Mouse (Mus musculus) neutrophil, adult 5-6 weeks (primary cell): Measurements from ENCODE around the gene Folr1. TPM values are rescaled to one million over a fixed set of nuclear protein-coding genes. Genes with fewer than 3 reads are reported as not detected.

Source experiments
- total RNA-seq: library from RNA; stranded (forward); fragments of 200-1000 nt; gene quantifications from 2 replicates; pipeline ENCODE4 v1.2.3, GENCODE M21; 2017

Folr1 gene
- total RNA-seq, 1 experiment from 2014 or later = 1.0 TPM

Other genes with a start within 250 kb of the Folr1 start
- gene Clpb, start 207.2 kb downstream of the Folr1 start, total RNA-seq = 7.7 and 9.2 TPM in 2 replicates
- not detected in 2 replicates for gene Phox2a, start 52.5 kb downstream of the Folr1 start, total RNA-seq
- gene Inppl1, start 32.6 kb downstream of the Folr1 start, total RNA-seq = 5.7 and 10.4 TPM in 2 replicates
- not detected in 2 replicates for gene Folr2, start 13.6 kb downstream of the Folr1 start, total RNA-seq
- gene Anapc15, start 7.1 kb downstream of the Folr1 start, total RNA-seq = 45.1 and 48.4 TPM in 2 replicates
- gene Lamtor1, start 35.1 kb upstream of the Folr1 start, total RNA-seq = 65.2 and 77.1 TPM in 2 replicates
- 0.49 TPM in 1 of 2 replicates, not detected in the other for gene Tomt, start 35.6 kb upstream of the Folr1 start, total RNA-seq
- gene Lrrc51, start 63.1 kb upstream of the Folr1 start, total RNA-seq = 0.93 and 3.2 TPM in 2 replicates
- gene Numa1, start 63.3 kb upstream of the Folr1 start, total RNA-seq = 225 and 227 TPM in 2 replicates
- 12.2 and 13.6 TPM in 2 replicates for gene Il18bp, start 147.9 kb upstream of the Folr1 start, total RNA-seq
- 15.0 and 15.8 TPM in 2 replicates for gene Rnf121, start 194.7 kb upstream of the Folr1 start, total RNA-seq
- gene Xndc1, start 194.7 kb upstream of the Folr1 start, total RNA-seq = 35.2 and 40.2 TPM in 2 replicates
- 0.47 and 3.4 TPM in 2 replicates for gene Xntrpc, start 194.9 kb upstream of the Folr1 start, total RNA-seq
- 0.49 and 2.0 TPM in 2 replicates for gene Trpc2, start 212.3 kb upstream of the Folr1 start, total RNA-seq
- gene Art1, start 231.0 kb upstream of the Folr1 start, total RNA-seq = not detected in 2 replicates
- 0.49 and 2.2 TPM in 2 replicates for gene Art5, start 238.7 kb upstream of the Folr1 start, total RNA-seq
- gene Chrna10, start 246.0 kb upstream of the Folr1 start, total RNA-seq = 0.35 TPM in 1 of 2 replicates, not detected in the other